Mouse (Mus musculus): ENCODE data around the gene Stard7.
"Not testable (repeated sequence)": the region's sequence is repeated elsewhere in the genome, so short reads cannot be mapped to it uniquely, and the experiment has no call there.

The Stard7 gene

GRCm38 (mm10) chr2:127275551-127276320 lies 5.7 kb downstream of the Stard7 start:
- DNase-seq, result no peak

- no peak for DNase-seq
Observed at GRCm38 (mm10) chr2:127278162-127278561, 8.1 kb downstream of the Stard7 start.

- no peak for DNase-seq
Observed at GRCm38 (mm10) chr2:127292250-127292649, 22.2 kb downstream of the Stard7 start.

- DNase-seq, result no peak
Observed at GRCm38 (mm10) chr2:127297001-127297805, 27.2 kb downstream of the Stard7 start.

- DNase-seq, result no peak
Observed at GRCm38 (mm10) chr2:127298056-127298455, 28.0 kb downstream of the Stard7 start.

GRCm38 (mm10) chr2:127300701-127301100 lies 30.7 kb downstream of the Stard7 start:
- no peak for DNase-seq

GRCm38 (mm10) chr2:127301883-127302282 lies 31.9 kb downstream of the Stard7 start:
- no peak for DNase-seq

- DNase-seq, result not testable (repeated sequence)
Observed at GRCm38 (mm10) chr2:127304192-127304591, 34.2 kb downstream of the Stard7 start.

GRCm38 (mm10) chr2:127304609-127305210 lies 34.7 kb downstream of the Stard7 start:
- no peak for DNase-seq

GRCm38 (mm10) chr2:127306123-127306522 lies 36.1 kb downstream of the Stard7 start:
- DNase-seq, result no peak

GRCm38 (mm10) chr2:127307179-127307578 lies 37.2 kb downstream of the Stard7 start:
- DNase-seq, result no peak

- no peak for DNase-seq
Observed at GRCm38 (mm10) chr2:127308660-127309059, 38.6 kb downstream of the Stard7 start.

GRCm38 (mm10) chr2:127310246-127310645 lies 40.2 kb downstream of the Stard7 start:
- no peak for DNase-seq

GRCm38 (mm10) chr2:127310685-127311084 lies 40.7 kb downstream of the Stard7 start:
- no peak for DNase-seq

GRCm38 (mm10) chr2:127311193-127311592 lies 41.2 kb downstream of the Stard7 start:
- no peak for DNase-seq

GRCm38 (mm10) chr2:127312801-127313200 lies 42.8 kb downstream of the Stard7 start:
- DNase-seq, result no peak

- DNase-seq, result no peak
Observed at GRCm38 (mm10) chr2:127313878-127314277, 43.9 kb downstream of the Stard7 start.

GRCm38 (mm10) chr2:127314467-127315154 lies 44.6 kb downstream of the Stard7 start:
- no peak for DNase-seq

- DNase-seq, result no peak
Observed at GRCm38 (mm10) chr2:127315155-127315470, 45.1 kb downstream of the Stard7 start.

GRCm38 (mm10) chr2:127316431-127316830 lies 46.4 kb downstream of the Stard7 start:
- no peak for DNase-seq

GRCm38 (mm10) chr2:127318136-127318535 lies 48.1 kb downstream of the Stard7 start:
- DNase-seq, result no peak

GRCm38 (mm10) chr2:127319071-127319470 lies 49.1 kb downstream of the Stard7 start:
- DNase-seq, result no peak

- DNase-seq, result no peak
Observed at GRCm38 (mm10) chr2:127322671-127323285, 52.8 kb downstream of the Stard7 start.
